Mouse (Mus musculus): ENCODE measurements around the gene Hipk3. TPM values are rescaled to one million over a fixed set of nuclear protein-coding genes. Genes with fewer than 3 reads are reported as not detected.
A peak's percentile ranks its signal among the peaks of the same experiment; 100 is the strongest.

Hipk3 gene
- polyA plus RNA-seq, 1 experiment from 2014 or later, result 12.1 TPM

- no peak overlapping the region for H3K4me3 ChIP-seq (replicated peaks)
- H3K4me2 ChIP-seq, result no peak overlapping the region
- peaks cover 82% of the 10 kb centered on the region for H3K36me3 ChIP-seq
- H3K9ac ChIP-seq, result no peak overlapping the region
- no peaks in the 10 kb centered on the region for H3K4me1 ChIP-seq
- no peaks in the 10 kb centered on the region for H3K9me3 ChIP-seq (replicated peaks)
- WGBS, result 88% methylated on average over 3 of the region's 3 CpGs
- H3K27me3 ChIP-seq, result no peaks in the 10 kb centered on the region
- ATAC-seq (replicated peaks; ENCODE audit: low FRiP score), result no peak
- no peak overlapping the region for H3K27ac ChIP-seq
Measured at GRCm38 (mm10) chr2:104436226-104436625, 58.0 kb downstream of the Hipk3 start.

DNA sequence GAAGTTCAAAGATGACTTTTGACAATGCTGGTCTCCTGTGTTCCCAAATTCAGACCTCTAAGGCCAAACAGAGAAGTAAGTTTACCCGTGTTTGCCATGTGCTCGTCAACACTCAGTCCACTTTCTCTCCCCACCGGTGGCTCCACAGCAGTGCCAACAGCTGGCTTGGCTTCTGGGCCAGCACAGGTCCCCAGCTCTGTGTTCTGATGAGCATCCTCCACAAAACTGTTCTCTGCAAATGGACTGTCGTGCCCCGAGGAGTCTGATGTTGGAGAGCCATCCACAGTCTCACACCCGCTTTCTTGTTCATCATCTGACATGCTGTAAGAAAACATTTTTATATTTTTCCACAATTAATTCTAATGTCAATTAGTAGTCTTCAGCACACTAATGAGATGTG, 63.2 kb downstream of the Hipk3 start:
- peaks cover 76% of the 10 kb centered on the region for H3K36me3 ChIP-seq
- no peaks in the 10 kb centered on the region for H3K4me1 ChIP-seq
- no peak overlapping the region for H3K4me2 ChIP-seq
- no peak for ATAC-seq (replicated peaks; ENCODE audit: low FRiP score)
- no peaks in the 10 kb centered on the region for H3K9me3 ChIP-seq (replicated peaks)
- no peaks in the 10 kb centered on the region for H3K27me3 ChIP-seq
- H3K9ac ChIP-seq, result no peak overlapping the region
- no peak overlapping the region for H3K27ac ChIP-seq
- no peak overlapping the region for H3K4me3 ChIP-seq (replicated peaks)
- 93% methylated on average over 6 of the region's 6 CpGs for WGBS

DNA sequence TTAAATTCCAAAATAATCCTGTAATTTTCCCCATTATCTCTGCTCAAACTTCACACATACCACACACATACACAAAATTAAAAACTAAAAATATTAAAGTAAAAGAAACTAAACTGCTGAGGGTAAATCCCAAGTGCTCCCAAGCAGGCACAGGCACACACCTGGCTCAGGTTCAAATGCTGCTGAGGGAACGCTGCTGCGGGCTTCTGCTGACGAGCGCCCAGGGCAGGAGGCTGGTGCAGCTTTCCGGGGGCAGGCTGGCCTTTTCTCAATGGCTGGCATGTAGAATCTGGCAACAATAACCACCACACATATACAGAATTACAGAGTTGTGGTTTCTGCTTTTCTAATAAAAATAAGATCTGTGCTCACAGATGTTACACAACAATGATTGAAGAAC, 63.7 kb downstream of the Hipk3 start:
- 94% methylated on average over 5 of the region's 5 CpGs for WGBS
- ATAC-seq (replicated peaks; ENCODE audit: low FRiP score), result no peak
- Histone ChIP-seq H3K27me3 (no peaks in the 10 kb centered on the region), H3K9me3 (replicated peaks) (no peaks in the 10 kb centered on the region), H3K4me3 (replicated peaks) (no peak overlapping the region), H3K36me3 (peaks cover 71% of the 10 kb centered on the region), H3K4me1 (no peaks in the 10 kb centered on the region), H3K27ac (no peak overlapping the region), H3K4me2 (no peak overlapping the region), H3K9ac (no peak overlapping the region)

- H3K27ac ChIP-seq, result no peak overlapping the region
- 87% methylated on average over 3 of the region's 3 CpGs for WGBS
- H3K9me3 ChIP-seq (replicated peaks), result no peaks in the 10 kb centered on the region
Measured at GRCm38 (mm10) chr2:104426112-104426511, 68.1 kb downstream of the Hipk3 start.

GRCm38 (mm10) chr2:104422230-104422629, 72.0 kb downstream of the Hipk3 start:
- no peak overlapping the region for H3K27ac ChIP-seq
- no peak overlapping the region for H3K9ac ChIP-seq
- H3K27me3 ChIP-seq, result no peaks in the 10 kb centered on the region
- H3K4me3 ChIP-seq (replicated peaks), result no peak overlapping the region
- H3K36me3 ChIP-seq, result peaks cover 7% of the 10 kb centered on the region; the same call in 1 of the 2 replicates
- no peak for ATAC-seq (replicated peaks; ENCODE audit: low FRiP score)
- 5% methylated on average over 1 of the region's 1 CpGs for WGBS
- H3K4me2 ChIP-seq, result no peak overlapping the region
- H3K4me1 ChIP-seq, result no peaks in the 10 kb centered on the region
- no peaks in the 10 kb centered on the region for H3K9me3 ChIP-seq (replicated peaks)

More at GRCm38 (mm10) chr2:104426112-104426511, 68.1 kb downstream of the Hipk3 start:
- no peak overlapping the region for H3K4me2 ChIP-seq
- H3K27me3 ChIP-seq, result no peaks in the 10 kb centered on the region
- no peaks in the 10 kb centered on the region for H3K4me1 ChIP-seq
- ATAC-seq (replicated peaks; ENCODE audit: low FRiP score), result no peak
- no peak overlapping the region for H3K9ac ChIP-seq
- no peak overlapping the region for H3K4me3 ChIP-seq (replicated peaks)
- H3K36me3 ChIP-seq, result peaks cover 38% of the 10 kb centered on the region

DNA sequence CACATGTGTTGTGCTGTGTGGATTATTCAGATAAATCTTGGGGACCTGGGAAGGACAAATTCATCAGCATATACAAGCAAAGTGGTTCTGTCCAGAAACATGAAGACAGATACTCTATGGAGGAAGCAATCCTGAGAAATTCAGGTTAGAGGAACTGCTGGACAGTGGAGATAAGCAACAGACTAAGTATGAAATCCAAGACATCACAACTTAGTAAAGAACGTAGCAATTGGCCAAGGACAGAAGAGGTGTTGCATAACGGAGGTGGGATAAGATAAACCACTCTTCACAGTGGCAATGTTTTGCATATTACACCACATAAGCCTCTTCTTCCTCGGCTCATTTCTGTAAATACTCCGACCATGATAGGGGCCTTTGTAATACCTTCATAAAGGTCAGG, 73.4 kb downstream of the Hipk3 start:
- H3K4me2 ChIP-seq, result no peak overlapping the region
- H3K9me3 ChIP-seq (replicated peaks), result no peaks in the 10 kb centered on the region
- H3K9ac ChIP-seq, result no peak overlapping the region
- 82% methylated on average over 4 of the region's 4 CpGs for WGBS
- H3K36me3 ChIP-seq, result 0 out of 2 replicates have a peak, but pooled peaks cover 4% of the 10 kb centered on the region
- no peaks in the 10 kb centered on the region for H3K27me3 ChIP-seq
- no peak overlapping the region for H3K4me3 ChIP-seq (replicated peaks)
- no peaks in the 10 kb centered on the region for H3K4me1 ChIP-seq
- ATAC-seq (replicated peaks; ENCODE audit: low FRiP score), result no peak
- no peak overlapping the region for H3K27ac ChIP-seq

DNA sequence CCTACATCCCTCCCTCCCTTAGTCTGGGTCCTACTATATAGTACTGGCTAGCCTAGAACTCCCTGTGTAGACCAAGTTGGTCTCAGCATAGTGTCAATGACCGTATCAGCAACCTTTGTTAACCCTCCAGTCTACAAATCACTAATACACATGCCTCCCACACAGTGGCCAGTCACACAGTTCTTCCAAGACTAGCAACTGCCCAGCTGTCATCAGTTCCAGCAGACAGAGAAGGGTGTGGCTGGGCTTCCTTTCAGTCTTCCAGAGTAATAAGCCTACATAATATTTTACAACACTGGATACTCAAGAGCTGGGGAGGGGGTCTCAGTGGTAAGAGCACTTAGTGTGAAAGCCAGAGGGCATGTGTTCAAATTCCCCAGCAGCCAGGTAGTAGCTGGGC, 74.2 kb downstream of the Hipk3 start:
- ATAC-seq (replicated peaks; ENCODE audit: low FRiP score), result no peak
- Histone ChIP-seq H3K27ac (no peak overlapping the region), H3K9me3 (replicated peaks) (no peaks in the 10 kb centered on the region)

DNA sequence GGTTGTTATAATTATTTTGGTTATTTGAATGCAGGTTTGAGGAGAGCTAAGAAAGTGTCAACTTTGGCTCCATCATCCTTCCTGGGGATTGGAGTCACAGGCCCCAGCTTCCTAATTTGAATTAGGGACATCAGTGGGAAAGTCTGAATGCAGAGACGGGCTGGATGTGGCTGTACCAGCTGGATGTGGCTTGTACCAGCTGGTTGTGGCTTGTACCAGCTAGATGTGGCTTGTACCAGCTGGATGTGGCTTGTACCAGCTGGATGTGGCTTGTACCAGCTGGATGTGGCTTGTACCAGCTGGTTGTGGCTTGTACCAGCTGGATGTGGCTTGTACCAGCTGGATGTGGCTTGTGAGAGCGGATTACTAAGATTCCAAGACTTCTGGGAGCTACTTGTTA, 74.8 kb downstream of the Hipk3 start:
- Histone ChIP-seq H3K27ac (no peak overlapping the region), H3K27me3 (no peaks in the 10 kb centered on the region), H3K9me3 (replicated peaks) (no peaks in the 10 kb centered on the region), H3K4me1 (no peaks in the 10 kb centered on the region), H3K36me3 (no peaks in the 10 kb centered on the region), H3K4me3 (replicated peaks) (no peak overlapping the region), H3K9ac (no peak overlapping the region), H3K4me2 (no peak overlapping the region)
- 92% methylated on average over 2 of the region's 2 CpGs for WGBS
- no peak for ATAC-seq (replicated peaks; ENCODE audit: low FRiP score)

More for the DNA sequence above, 74.2 kb downstream of the Hipk3 start:
- H3K4me3 ChIP-seq (replicated peaks), result no peak overlapping the region
- no peaks in the 10 kb centered on the region for H3K27me3 ChIP-seq
- H3K4me1 ChIP-seq, result no peaks in the 10 kb centered on the region
- WGBS, result 41% methylated on average over 1 of the region's 1 CpGs
- H3K9ac ChIP-seq, result no peak overlapping the region
- H3K36me3 ChIP-seq, result 0 out of 2 replicates have a peak, but pooled peaks cover 2% of the 10 kb centered on the region
- H3K4me2 ChIP-seq, result no peak overlapping the region

DNA sequence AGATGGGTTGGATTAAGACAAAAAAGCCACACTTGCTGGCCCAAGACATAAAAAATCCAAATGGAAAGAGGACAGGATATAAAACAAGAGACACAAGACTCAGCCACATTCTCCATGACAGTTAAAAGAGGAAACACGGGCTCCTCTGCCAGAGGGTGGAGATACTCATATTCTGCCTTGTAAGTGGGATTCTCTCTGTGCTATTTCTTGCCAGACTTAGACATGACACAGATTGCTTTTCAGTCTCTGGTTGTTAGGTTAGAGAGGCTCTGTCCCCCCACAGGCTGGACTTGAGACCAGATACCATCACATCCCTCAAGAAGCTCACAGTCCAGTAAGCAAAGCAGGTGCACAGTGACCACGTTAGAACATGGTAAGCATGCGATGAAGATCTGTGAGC, 81.2 kb downstream of the Hipk3 start:
- H3K4me1 ChIP-seq, result peaks cover 18% of the 10 kb centered on the region
- H3K4me2 ChIP-seq, result no peak overlapping the region
- no peak for ATAC-seq (replicated peaks; ENCODE audit: low FRiP score)
- H3K27me3 ChIP-seq, result peaks cover 48% of the 10 kb centered on the region
- no peaks in the 10 kb centered on the region for H3K36me3 ChIP-seq
- no peaks in the 10 kb centered on the region for H3K9me3 ChIP-seq (replicated peaks)
- no peak overlapping the region for H3K4me3 ChIP-seq (replicated peaks)
- H3K27ac ChIP-seq, result no peak overlapping the region
- H3K9ac ChIP-seq, result no peak overlapping the region
- WGBS, result 76% methylated on average over 3 of the region's 3 CpGs

GRCm38 (mm10) chr2:104412496-104412895, 81.8 kb downstream of the Hipk3 start:
- H3K27me3 ChIP-seq, result peaks cover 53% of the 10 kb centered on the region
- ATAC-seq (replicated peaks; ENCODE audit: low FRiP score), result no peak
- H3K4me3 ChIP-seq (replicated peaks), result no peak overlapping the region
- no peak overlapping the region for H3K27ac ChIP-seq
- no peaks in the 10 kb centered on the region for H3K36me3 ChIP-seq
- peaks cover 18% of the 10 kb centered on the region for H3K4me1 ChIP-seq
- H3K4me2 ChIP-seq, result no peak overlapping the region
- H3K9ac ChIP-seq, result no peak overlapping the region
- 39% methylated on average over 4 of the region's 4 CpGs for WGBS
- H3K9me3 ChIP-seq (replicated peaks), result no peaks in the 10 kb centered on the region

- no peaks in the 10 kb centered on the region for H3K9me3 ChIP-seq (replicated peaks)
- no peaks in the 10 kb centered on the region for H3K36me3 ChIP-seq
- ATAC-seq (replicated peaks; ENCODE audit: low FRiP score), result no peak
- peaks cover 60% of the 10 kb centered on the region for H3K27me3 ChIP-seq
- peaks cover 18% of the 10 kb centered on the region for H3K4me1 ChIP-seq
- no peak overlapping the region for H3K27ac ChIP-seq
- no peak overlapping the region for H3K9ac ChIP-seq
- no peak overlapping the region for H3K4me3 ChIP-seq (replicated peaks)
- H3K4me2 ChIP-seq, result no peak overlapping the region
- WGBS, result 86% methylated on average over 7 of the region's 7 CpGs
Measured at GRCm38 (mm10) chr2:104411806-104412205, 82.4 kb downstream of the Hipk3 start.

GRCm38 (mm10) chr2:104410963-104411545, 83.2 kb downstream of the Hipk3 start, which contains the start of gene D430041D05Rik:
D430041D05Rik (minus strand) TSS chr2:104411013.
- Histone ChIP-seq H3K4me1 (peaks cover 18% of the 10 kb centered on the region), H3K4me2 (peak within 1 kb of the TSS; percentile 96), H3K4me3 (replicated peaks) (peak within 1 kb of the TSS; percentile 59), H3K27ac (no peak within 1 kb of the TSS), H3K36me3 (no peaks in the 10 kb centered on the region), H3K27me3 (peaks cover 64% of the 10 kb centered on the region), H3K9me3 (replicated peaks) (no peaks in the 10 kb centered on the region), H3K9ac (peak within 1 kb of the TSS; percentile 42)
- ATAC-seq (replicated peaks; ENCODE audit: low FRiP score), result no peak
- 58% methylated on average over 4 of the region's 4 CpGs for WGBS
